Mouse (Mus musculus) right cerebral cortex, adult 2 months (tissue): Measurements from ENCODE around the gene Il1b.
A peak's percentile ranks its signal among the peaks of the same experiment; 100 is the strongest.

Experiments
- DNase-seq, 2 experiments: peaks; one replicate each; pipeline ENCODE4 v3.0.0; 2021 to 2022; ENCODE audit warnings: low spot score in 2 of 2

Il1b gene

GRCm38 (mm10) chr2:129368795-129369194 lies 2.1 kb downstream of the Il1b start:
- DNase-seq, result no peak

GRCm38 (mm10) chr2:129368106-129368505 lies 2.8 kb downstream of the Il1b start:
- DNase-seq, result no peak

GRCm38 (mm10) chr2:129367246-129367645 lies 3.7 kb downstream of the Il1b start:
- no peak for DNase-seq

DNA sequence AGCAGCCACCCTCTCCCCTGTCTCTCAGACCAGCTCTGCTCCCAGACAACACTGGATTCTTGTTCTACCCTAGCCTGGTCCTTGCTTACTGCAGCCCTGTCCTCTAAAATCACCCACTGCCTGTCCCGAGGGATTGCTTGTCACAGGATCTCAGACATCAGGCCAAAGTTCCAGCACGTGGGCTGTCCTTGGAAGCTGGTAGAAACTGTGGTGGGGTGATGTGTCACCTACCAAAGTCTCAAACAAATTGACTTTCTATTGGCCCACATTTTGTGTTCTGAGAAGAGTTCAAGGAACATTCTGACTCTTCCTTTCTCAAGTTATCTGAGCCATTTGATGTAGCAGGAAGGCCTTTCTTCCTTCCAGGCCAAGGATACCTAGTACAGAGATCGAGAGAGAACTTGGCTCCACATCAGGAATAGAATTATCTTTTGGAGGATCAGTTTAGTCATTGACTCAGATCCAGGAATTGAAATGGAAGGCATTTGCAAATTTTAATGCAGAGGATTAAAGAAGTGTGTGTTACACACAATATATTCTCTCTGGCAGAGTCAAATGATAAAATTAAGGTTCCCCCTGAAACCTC lies 9.9 kb downstream of the Il1b start:
- DNase-seq, result no peak

GRCm38 (mm10) chr2:129360197-129360596 lies 10.7 kb downstream of the Il1b start:
- peak; percentile 72 to 76 for DNase-seq

DNA sequence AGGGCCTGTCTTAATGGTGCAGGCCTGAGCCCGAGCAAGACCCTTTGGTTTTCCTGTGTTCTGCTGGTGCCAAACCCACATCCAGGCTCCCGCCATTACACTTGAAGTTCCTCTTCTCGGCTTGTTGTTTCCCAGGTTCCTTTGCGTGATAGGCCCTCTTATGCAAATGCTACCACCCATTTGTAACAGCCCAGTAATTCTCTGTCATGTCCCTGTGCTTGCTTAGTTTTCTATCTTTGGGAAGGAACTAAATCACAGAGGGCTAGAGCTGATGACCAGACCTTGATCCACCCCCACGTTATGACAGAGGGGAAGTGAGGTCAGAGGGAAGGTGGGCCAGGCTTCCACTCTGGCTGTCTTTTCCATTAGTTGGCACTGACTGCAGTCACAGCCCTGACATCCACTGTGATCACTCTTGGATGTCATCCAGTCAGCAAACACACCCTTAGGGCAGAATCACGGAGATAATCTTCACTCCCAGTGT lies 32.8 kb downstream of the Il1b start:
- DNase-seq, result no peak

DNA sequence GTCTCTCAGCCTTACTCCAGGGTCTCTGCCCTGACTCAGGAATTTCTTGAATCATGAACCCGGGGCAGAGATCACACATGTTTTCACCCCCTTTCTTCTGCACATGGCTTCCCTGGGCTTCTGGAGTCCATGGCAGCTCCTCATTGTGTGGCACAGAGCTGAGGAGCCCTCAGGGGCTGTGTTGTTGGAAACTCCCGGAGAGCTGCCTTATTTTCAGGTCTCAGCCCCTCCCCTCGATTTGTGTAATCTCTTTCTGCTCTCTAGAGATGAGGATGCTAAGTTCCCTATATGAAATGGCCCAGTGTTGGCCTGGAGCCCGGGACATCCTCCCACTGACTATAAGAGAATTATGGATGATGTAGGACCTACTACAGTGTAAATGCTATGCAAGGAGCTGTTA lies 37.5 kb downstream of the Il1b start:
- no peak for DNase-seq

GRCm38 (mm10) chr2:129330540-129330939 lies 40.4 kb downstream of the Il1b start:
- DNase-seq, result no peak

- DNase-seq, result no peak
These were observed 40.9 kb downstream of the Il1b start for GRCm38 (mm10) chr2:129330024-129330423.

- no peak for DNase-seq
These were observed 42.7 kb downstream of the Il1b start for GRCm38 (mm10) chr2:129328238-129328637.

DNA sequence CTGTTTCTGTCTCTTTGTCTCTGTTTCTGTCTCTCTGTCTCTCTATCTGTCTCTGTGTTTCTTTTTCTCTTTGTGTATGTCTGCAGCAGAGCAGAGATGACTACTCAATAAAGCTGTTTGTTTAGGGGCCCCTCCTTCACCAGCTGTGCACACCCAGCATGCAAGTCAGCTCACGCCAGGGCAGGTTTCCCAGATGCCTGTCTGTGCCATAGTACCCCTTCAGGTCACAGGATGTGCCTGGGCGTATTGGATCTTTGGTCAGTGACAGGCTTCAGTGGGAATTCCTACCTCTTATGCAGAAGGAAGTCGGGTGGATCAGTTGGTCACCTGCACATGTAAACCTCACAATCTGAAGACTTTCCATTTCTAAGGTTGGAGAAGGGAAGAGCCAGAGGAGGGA lies 46.7 kb downstream of the Il1b start:
- no peak for DNase-seq

GRCm38 (mm10) chr2:129322117-129322635 lies 48.8 kb downstream of the Il1b start:
- DNase-seq, result peak; percentile 27 to 52

- peak; percentile 22 for DNase-seq
These were observed 50.8 kb downstream of the Il1b start for GRCm38 (mm10) chr2:129320033-129320605.

- no peak for DNase-seq
These were observed 55.1 kb downstream of the Il1b start for GRCm38 (mm10) chr2:129315831-129316230.

DNA sequence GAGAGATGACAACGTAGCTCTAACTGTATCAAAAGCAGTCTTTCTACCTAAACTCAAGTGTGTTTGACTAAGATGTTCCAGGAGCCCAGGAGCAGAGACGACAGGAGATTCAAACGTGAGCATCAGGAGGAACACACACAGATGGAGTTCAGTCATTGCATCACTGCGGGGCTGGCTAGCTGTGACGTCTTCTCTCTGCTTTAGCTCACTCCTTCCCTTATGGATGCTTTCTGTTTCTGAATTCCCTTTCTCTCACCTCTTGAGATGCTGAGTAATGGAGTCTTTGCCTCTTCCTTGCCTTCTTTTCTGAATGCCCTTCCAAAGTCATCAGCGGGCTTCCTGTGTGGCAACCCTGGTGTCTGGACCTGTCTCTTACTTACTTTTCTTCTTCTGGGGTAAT lies 56.1 kb downstream of the Il1b start:
- no peak for DNase-seq
